Mouse (Mus musculus) thymus, adult 2 months (tissue): Measurements from ENCODE around the gene Hist1h4f.

ENCODE experiments used
- CTCF ChIP-seq: fragments of 200-500 bp; IDR thresholded peaks from 2 replicates; pipeline ENCODE4 v1.5.1; 2012; ENCODE audit warnings: mild to moderate bottlenecking, control low read depth, low read length, moderate library complexity, borderline replicate concordance; ENCODE audit not compliant: control insufficient read depth, poor library complexity, insufficient read depth; ENCODE audit errors: extremely low read depth
- POLR2A ChIP-seq: fragments of 200-500 bp; IDR thresholded peaks from 2 replicates; pipeline ENCODE4 v1.6.1; 2012; ENCODE audit warnings: mild to moderate bottlenecking, low read length, control low read depth, moderate library complexity; ENCODE audit not compliant: control insufficient read depth, poor library complexity, insufficient read depth; ENCODE audit errors: extremely low read depth

- TF ChIP-seq POLR2A (peak; percentile 98), CTCF (0 out of 2 replicates have a peak, but pooled peaks have one; percentile 25)
Measured at GRCm38 (mm10) chr13:23530901-23531875, 20.3 kb downstream of the Hist1h4f start, which contains the start of gene Hist1h4h.
